Mouse (Mus musculus): ENCODE results near the gene Pbxip1. TPM values are rescaled to one million over a fixed set of nuclear protein-coding genes. Genes with fewer than 3 reads are reported as not detected.

The Pbxip1 gene
- 12.2 and 14.1 TPM in 2 replicates for polyA plus RNA-seq (2015; fragmentation: Nextera tagmentation; extraction: Ambion mirVana)

- Histone ChIP-seq H3K4me2 (replicated peaks) (peak within 1 kb of the TSS; percentile 49), H3K9me3 (no peaks in the 10 kb centered on the region), H3K27ac (peak within 1 kb of the TSS; percentile 21; the same call in 1 of the 2 replicates), H3K36me3 (peaks cover 30% of the 10 kb centered on the region), H3K4me3 (replicated peaks) (peak within 1 kb of the TSS; percentile 33), H3K4me1 (replicated peaks) (peaks cover 31% of the 10 kb centered on the region), H3K27me3 (no peaks in the 10 kb centered on the region), H3K9ac (replicated peaks) (peak within 1 kb of the TSS; percentile 51; the same call in 1 of the 2 replicates)
- 5% methylated on average over 16 of the region's 16 CpGs for WGBS
- ATAC-seq = peak; percentile 40
These were observed at the start of gene Pbxip1 for GRCm38 (mm10) chr3:89436176-89437113. TSS of gene Pbxip1 (plus strand) at chr3:89436706.

- ATAC-seq = no peak
- Histone ChIP-seq H3K27ac (no peak overlapping the region), H3K9ac (replicated peaks) (no peak overlapping the region)
These were observed 48.9 kb upstream of the Pbxip1 start for GRCm38 (mm10) chr3:89387632-89388031.

GRCm38 (mm10) chr3:89388134-89388881 lies 48.2 kb upstream of the Pbxip1 start:
- no peak overlapping the region for H3K9ac ChIP-seq (replicated peaks)
- peaks cover 16% of the 10 kb centered on the region for H3K27me3 ChIP-seq
- no peaks in the 10 kb centered on the region for H3K9me3 ChIP-seq
- no peak overlapping the region for H3K4me3 ChIP-seq (replicated peaks)
- peak; percentile 7; the same call in 1 of the 2 replicates for ATAC-seq
- H3K36me3 ChIP-seq = no peaks in the 10 kb centered on the region
- peaks cover 44% of the 10 kb centered on the region for H3K4me1 ChIP-seq (replicated peaks)
- WGBS = 75% methylated on average over 11 of the region's 11 CpGs
- no peak overlapping the region for H3K4me2 ChIP-seq (replicated peaks)
- no peak overlapping the region for H3K27ac ChIP-seq

More at GRCm38 (mm10) chr3:89387632-89388031, 48.9 kb upstream of the Pbxip1 start:
- Histone ChIP-seq H3K4me1 (replicated peaks) (peaks cover 39% of the 10 kb centered on the region), H3K4me2 (replicated peaks) (no peak overlapping the region), H3K4me3 (replicated peaks) (no peak overlapping the region), H3K9me3 (no peaks in the 10 kb centered on the region), H3K27me3 (peaks cover 11% of the 10 kb centered on the region; the same call in 1 of the 2 replicates), H3K36me3 (no peaks in the 10 kb centered on the region)
- 75% methylated on average over 11 of the region's 11 CpGs for WGBS

- Histone ChIP-seq H3K27ac (no peak overlapping the region), H3K27me3 (peaks cover 16% of the 10 kb centered on the region), H3K4me3 (replicated peaks) (no peak overlapping the region), H3K4me1 (replicated peaks) (peaks cover 48% of the 10 kb centered on the region), H3K4me2 (replicated peaks) (no peak overlapping the region), H3K9me3 (no peaks in the 10 kb centered on the region), H3K9ac (replicated peaks) (no peak overlapping the region), H3K36me3 (no peaks in the 10 kb centered on the region)
- peak; percentile 6; the same call in 1 of the 2 replicates for ATAC-seq
- 64% methylated on average over 5 of the region's 6 CpGs for WGBS
These were observed 47.4 kb upstream of the Pbxip1 start for GRCm38 (mm10) chr3:89388901-89389740.

GRCm38 (mm10) chr3:89390111-89390515 lies 46.4 kb upstream of the Pbxip1 start:
- Histone ChIP-seq H3K27me3 (peaks cover 21% of the 10 kb centered on the region), H3K4me2 (replicated peaks) (no peak overlapping the region), H3K9me3 (no peaks in the 10 kb centered on the region), H3K4me3 (replicated peaks) (no peak overlapping the region), H3K36me3 (no peaks in the 10 kb centered on the region), H3K4me1 (replicated peaks) (peaks cover 48% of the 10 kb centered on the region), H3K27ac (no peak overlapping the region), H3K9ac (replicated peaks) (no peak overlapping the region)
- ATAC-seq = no peak
- WGBS = 70% methylated on average over 5 of the region's 5 CpGs

GRCm38 (mm10) chr3:89390699-89391662 lies 45.5 kb upstream of the Pbxip1 start:
- WGBS = 6% methylated on average over 19 of the region's 19 CpGs
- no peaks in the 10 kb centered on the region for H3K36me3 ChIP-seq
- no peak overlapping the region for H3K27ac ChIP-seq
- H3K9ac ChIP-seq (replicated peaks) = peak overlapping the region; percentile 66
- no peak for ATAC-seq
- peaks cover 51% of the 10 kb centered on the region for H3K4me1 ChIP-seq (replicated peaks)
- H3K4me2 ChIP-seq (replicated peaks) = peak overlapping the region; percentile 97
- H3K9me3 ChIP-seq = no peaks in the 10 kb centered on the region
- peak overlapping the region; percentile 52 for H3K4me3 ChIP-seq (replicated peaks)
- H3K27me3 ChIP-seq = peaks cover 26% of the 10 kb centered on the region

- Histone ChIP-seq H3K36me3 (no peaks in the 10 kb centered on the region), H3K27ac (no peak overlapping the region), H3K4me1 (replicated peaks) (peaks cover 56% of the 10 kb centered on the region)
These were observed 44.6 kb upstream of the Pbxip1 start for GRCm38 (mm10) chr3:89391663-89392511.

GRCm38 (mm10) chr3:89392871-89393311 lies 43.6 kb upstream of the Pbxip1 start:
- Histone ChIP-seq H3K9ac (replicated peaks) (no peak overlapping the region; the same call in 1 of the 2 replicates), H3K27ac (no peak overlapping the region), H3K4me1 (replicated peaks) (peaks cover 56% of the 10 kb centered on the region), H3K4me2 (replicated peaks) (peak overlapping the region; percentile 97), H3K27me3 (peaks cover 30% of the 10 kb centered on the region), H3K9me3 (no peaks in the 10 kb centered on the region), H3K36me3 (no peaks in the 10 kb centered on the region), H3K4me3 (replicated peaks) (peak overlapping the region; percentile 52)
- no peak for ATAC-seq
- WGBS = under 1% methylated on average over 20 of the region's 24 CpGs

More at GRCm38 (mm10) chr3:89391663-89392511, 44.6 kb upstream of the Pbxip1 start:
- H3K27me3 ChIP-seq = peaks cover 30% of the 10 kb centered on the region
- no peak for ATAC-seq
- H3K4me2 ChIP-seq (replicated peaks) = peak overlapping the region; percentile 97
- peak overlapping the region; percentile 52 for H3K4me3 ChIP-seq (replicated peaks)
- peak overlapping the region; percentile 66 for H3K9ac ChIP-seq (replicated peaks)
- WGBS = under 1% methylated on average over 50 of the region's 56 CpGs
- H3K9me3 ChIP-seq = no peaks in the 10 kb centered on the region

- peaks cover 30% of the 10 kb centered on the region for H3K27me3 ChIP-seq
- under 1% methylated on average over 15 of the region's 15 CpGs for WGBS
- H3K36me3 ChIP-seq = no peaks in the 10 kb centered on the region
- peak overlapping the region; percentile 54 for H3K27ac ChIP-seq
- H3K4me3 ChIP-seq (replicated peaks) = peak overlapping the region; percentile 52
- H3K9me3 ChIP-seq = no peaks in the 10 kb centered on the region
- ATAC-seq = peak; percentile 94
- H3K4me1 ChIP-seq (replicated peaks) = peaks cover 56% of the 10 kb centered on the region
- H3K4me2 ChIP-seq (replicated peaks) = peak overlapping the region; percentile 97
- H3K9ac ChIP-seq (replicated peaks) = peak overlapping the region; percentile 61
These were observed 42.9 kb upstream of the Pbxip1 start for GRCm38 (mm10) chr3:89393605-89394004.
